Mouse (Mus musculus) c-Kit-negative CD71-positive TER-119-positive erythroid progenitor cells, embryonic 14.5 days (primary cell): ENCODE measurements around the gene Adprhl2.

Source experiments
- DNase-seq: peaks from one replicate; pipeline ENCODE4 v3.0.0-alpha.2; 2013; ENCODE audit warnings: low read depth, low spot score

The Adprhl2 gene

DNA sequence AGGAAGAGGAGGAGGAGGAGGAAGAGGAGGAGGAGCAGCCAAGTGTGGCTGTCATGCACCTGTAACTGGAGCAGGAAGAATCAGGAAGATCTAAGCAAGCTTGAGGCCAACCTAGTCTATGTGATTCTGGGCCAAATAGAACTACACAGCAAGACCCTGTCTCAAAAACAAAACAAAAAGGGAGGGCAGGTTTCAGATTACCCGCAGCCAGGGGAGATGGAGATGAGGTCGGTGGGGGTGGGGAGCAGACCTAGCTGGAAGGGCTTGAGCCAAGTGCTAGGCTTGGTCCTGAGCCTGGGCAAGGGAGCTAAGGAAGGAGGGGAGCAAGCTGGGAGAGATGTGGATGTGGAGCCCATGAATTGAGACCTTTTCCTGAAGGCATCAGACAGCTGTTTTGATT is 14.7 kb downstream of the Adprhl2 start:
- no peak for DNase-seq

DNA sequence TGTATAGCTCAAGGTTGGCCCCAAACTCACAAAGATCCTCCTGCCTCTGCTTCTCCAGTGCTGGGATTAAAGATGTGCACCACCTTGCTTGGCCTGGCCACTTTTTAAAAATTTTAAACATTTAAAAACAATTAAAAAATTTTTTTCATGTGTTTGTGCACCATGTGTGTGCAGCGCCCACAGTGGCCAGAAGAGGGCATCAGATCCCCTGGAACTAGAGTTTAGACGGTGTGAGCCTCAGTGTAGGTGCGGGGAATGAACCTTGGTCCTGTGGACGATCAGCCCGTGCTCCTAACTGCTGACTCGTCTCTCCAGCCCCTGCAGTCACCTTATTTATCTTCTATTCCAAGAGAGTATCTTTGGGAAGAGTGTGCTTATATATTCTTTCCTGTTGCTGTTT is 15.4 kb downstream of the Adprhl2 start:
- no peak for DNase-seq

DNA sequence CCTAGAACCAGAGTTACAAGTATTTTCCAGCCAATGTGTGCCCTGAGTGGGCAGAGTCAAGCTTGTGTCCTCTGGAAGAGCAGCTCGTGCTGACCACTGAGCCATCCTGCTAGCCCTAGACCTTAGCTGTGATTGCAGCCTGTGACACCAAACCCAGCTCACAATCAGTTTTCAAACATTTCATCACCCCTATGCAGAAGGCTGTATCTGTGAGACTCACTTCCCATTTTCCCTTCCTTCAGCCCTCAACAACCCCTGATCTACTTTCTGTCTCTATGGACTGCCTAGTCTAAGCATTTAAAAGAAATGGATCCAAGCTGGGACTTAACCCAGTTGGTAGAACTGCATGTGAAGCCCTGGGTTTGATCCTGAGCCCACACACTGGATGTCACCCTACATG is 16.1 kb downstream of the Adprhl2 start:
- no peak for DNase-seq

DNA sequence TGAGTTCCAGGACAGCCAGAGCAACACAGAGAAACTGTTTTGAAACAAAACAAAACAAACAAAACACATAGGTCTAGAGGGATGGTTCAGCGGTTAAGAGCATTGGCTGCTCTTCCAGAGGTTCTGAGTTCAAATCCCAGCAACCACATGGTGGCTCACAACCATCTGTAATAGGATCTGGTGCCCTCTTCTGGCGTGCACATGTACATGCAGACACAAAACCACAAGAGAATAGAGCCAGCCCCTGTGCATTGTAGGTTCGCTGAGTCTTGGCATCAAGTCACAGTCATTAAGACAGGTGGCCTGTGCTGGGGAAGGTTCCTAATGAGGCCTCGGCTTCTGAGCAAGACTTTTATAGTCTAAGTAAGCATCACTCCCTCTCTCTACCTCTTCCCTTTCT is 17.6 kb downstream of the Adprhl2 start:
- DNase-seq: no peak

DNA sequence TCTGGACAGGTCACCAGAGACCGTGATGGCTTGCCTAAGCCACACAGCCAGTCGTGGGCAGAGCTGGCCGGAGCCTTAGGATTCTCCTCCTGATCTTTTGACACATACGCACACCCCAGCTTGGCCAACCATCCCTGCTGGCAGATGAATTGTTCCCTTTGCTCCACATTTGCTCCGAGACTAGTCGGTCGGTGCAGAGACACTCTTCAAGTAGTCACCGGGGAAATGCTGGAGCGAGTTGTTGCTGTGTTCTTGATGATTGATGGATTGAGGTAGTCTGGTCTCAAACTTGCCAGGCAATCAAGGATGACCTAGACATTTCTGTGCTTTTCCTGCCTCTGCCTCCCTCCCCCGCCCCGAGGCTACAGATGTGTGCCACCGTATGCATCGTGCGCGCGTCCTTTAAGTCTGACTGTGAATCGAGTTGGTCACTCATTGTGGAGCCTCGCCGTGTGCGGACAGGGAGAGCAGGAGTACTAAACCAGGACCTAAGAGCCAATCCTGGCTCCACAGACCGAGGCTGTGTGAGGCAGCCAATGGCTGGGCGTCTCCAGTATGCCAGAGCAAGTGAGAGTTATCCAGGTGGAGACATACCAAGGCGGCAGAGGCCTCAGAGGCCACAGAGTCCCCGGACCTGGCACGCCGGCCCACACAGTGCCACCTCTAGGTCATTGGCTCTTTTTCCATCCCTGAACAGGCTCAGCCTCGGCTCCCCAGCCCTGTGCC is 19.8 kb downstream of the Adprhl2 start:
- no peak for DNase-seq

DNA sequence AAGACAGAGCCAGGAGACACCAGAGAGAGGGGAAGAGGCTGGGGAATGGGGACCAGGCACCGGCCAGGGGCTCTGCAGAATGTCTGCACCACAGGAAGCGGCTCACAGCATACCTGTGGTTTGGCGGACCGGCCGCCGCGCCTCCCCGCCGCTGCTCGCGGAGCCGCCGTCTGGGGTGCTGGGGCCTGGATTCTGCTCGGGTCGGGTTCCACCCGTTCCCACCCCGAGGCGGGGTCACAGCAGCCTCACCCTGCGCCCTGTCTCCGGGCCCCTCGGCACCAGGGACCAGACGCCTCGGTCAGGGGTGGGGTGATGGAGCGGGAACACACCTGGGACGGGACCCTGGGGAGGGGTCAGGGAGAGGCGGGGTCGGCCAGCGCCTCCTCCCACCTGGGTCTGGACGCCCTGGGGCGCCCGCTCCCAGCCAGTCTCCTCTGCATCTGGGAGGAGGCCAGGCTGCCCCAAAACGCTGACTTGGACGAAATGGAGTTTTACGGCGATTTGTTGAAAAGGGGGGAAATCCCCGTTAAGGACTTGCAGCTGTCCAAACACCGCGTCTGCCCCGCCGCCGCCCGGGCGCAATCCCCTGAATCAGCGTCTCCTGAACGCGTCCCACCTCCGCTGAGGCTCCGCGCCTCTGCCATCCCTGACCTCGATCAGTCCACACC is 20.5 kb downstream of the Adprhl2 start:
- no peak for DNase-seq

DNA sequence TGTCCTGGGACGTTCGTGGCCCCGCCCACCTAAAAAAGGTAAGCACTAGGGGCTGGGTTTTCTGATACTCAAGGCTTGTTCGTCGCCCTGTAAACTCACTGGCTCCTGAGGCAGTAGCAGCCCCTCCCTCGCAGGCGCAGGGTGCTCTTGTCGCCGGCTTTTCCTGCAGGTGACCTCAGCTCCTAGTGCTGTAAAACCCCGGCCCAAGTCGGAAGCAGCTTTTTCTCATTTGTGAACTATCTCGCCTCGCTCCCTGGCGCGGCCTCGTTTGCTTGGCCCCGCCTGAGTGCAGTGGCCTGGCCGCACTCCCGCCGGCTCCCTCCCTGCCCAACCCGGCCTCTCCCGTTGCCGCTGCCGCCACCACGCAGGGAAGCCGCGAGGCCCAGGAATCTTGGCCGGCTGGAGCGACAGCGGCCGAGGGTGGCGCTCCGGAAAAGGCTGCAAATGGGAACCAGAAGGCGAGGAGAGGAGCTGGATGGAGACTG is 24.8 kb downstream of the Adprhl2 start:
- no peak for DNase-seq

DNA sequence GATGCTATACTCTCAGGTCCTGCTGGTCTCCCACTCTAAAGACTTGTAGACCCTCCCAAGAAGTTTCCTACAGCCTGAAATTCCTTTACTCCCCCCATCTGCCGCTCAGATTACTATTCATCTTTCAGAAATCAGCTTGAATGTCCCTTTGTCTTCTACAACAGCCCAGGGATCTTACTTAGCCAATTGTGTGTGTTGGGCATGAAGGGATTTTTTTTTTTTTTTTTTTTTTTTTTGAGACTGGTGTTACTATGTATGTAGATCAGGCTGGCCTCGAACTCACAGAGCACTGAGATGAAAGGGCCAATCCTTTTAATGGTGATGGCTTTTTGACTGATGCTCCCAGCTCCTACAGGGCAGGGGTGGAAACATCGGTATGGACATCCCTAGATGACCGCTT is 25.6 kb downstream of the Adprhl2 start:
- DNase-seq: no peak

DNA sequence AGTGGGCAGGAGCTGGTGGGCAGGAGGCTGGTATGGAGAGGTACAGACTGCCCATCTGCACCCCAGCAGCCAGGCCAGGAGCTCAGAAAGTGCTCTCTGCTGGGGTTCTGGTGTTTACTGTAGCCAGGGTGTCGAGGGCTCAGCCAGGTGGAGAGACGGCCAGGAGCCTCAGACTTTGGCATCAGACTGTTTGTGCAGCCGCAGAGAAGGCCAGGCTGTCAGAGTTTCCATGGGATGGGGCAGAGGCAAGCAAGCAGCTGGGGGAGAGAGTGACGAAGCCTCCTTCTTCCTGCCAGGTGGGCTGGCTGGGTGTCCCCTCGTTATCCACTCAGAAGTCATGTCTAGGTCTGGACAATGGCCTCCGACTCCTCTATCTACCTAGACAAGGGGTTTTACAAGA is 26.4 kb downstream of the Adprhl2 start:
- no peak for DNase-seq

DNA sequence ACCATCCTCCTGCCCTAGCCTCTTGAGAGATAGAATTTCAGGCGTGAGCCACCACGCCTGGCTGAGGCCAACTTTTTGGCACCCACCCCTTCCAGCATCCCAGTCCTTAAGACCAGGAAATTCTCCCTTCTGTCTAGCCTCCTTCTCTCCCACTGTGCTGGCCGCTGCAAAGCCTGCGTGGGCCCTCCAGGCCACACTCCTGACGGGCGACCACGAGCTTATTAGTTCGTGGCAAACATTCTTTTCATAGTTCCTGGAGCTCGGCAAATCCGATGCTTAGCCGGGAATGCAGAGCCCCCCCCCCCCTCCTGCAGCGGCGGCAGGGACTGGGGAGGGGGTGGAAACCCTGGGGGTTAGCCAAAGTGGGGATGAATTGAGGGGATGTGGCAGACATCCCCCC is 30.3 kb downstream of the Adprhl2 start:
- DNase-seq: no peak

DNA sequence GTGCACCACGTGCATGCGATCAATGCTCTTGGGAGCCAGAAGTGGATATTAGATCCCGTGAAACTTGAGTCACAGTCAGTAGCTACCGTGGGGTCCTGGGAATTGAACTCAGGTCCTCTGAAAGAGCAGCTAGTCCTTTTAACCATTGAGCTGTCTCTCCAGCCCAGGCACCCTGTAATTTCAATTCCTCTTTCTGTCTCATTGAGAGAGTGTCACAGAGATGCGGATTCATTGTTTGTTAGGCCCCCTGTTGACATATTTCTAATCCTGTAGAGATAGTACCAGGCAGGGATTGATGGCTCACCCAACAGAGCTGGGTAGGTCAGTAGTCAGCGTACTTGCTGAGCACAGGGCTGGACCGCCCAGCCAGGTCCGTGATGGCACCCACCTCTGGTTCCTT is 31.2 kb downstream of the Adprhl2 start:
- no peak for DNase-seq

DNA sequence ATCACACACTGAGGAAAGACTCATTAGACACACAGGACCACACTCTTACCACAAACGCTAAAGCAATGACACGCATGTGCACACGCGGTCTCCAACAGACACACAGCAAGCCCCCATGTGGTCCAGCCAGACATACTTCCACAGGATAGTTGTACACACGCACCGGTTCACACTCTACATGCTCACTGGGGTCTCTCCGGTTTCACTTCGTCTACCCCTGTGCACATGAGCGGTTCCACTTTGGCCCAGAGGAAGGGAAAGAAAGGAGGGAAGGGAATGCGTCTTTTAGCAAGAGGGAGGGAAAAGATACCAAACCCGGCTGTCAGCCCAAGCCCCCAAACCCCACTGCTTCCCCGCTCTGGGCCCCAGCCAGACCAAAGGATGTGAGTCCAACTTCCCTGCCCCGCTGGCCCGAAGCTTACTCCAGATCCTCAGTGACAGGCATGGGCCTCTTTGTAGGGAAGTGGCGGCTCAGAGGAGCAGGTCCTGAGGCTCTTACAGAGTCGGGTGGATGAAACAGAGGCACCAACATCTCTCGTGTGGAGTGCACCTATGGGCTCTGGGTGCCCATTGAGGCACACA is 33.3 kb downstream of the Adprhl2 start:
- no peak for DNase-seq

DNA sequence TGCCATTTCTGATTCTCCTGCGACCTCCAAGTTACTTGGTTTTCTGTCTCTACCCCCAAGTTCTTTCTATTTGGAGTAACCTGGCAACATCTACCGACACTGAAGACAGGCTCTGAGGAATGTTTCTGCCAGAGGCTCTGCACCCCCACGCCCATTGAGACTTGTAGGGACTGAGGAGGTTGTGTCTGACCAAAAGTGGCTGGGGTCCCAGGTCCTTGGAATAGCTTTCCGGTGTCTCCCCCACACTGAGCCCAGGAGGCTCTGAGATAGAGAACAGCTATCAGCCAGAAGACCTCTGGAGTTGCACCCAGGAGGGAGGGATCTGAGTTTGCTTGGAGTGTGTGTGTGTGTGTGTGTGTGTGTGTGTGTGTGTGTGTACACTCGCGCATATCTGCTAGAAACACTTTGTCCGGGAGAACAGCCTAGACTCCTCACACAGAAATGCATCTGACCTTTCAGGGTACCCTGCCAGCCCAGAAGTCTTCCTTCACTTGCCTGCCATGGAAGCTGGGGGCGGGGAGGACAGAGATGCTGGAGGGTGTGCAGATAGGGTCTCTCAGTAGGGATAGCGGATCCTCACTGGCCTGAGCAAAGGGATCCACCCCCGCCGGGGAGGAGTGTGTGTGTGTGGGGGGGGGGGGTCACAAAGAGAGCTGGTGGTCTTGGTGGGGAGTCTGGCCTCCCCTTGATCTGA is 34.1 kb downstream of the Adprhl2 start:
- no peak for DNase-seq

DNA sequence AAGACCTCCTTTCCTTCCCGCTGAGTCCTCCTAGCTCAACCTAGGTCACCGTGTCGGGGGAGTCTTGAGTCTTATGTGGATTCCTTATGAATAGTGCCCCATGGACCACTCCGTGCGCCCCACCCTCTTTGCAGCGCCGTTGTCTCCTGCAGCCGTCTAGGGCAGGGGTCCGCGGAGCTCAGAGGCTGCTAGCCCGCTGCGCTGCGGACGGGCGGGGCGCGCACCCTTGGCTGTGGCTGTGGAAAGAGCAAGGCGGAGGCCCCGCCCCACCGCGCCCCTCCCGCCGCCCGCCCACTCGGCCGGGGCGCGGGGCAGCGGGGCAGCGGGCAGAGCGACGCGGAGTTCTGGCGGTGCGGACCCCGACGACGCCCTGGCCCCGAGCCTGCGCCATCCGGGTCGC is 35.0 kb downstream of the Adprhl2 start, which contains the start of gene Col8a2:
TSS of gene Col8a2 (plus strand) at position 302 of the 400 bp plus-strand sequence.
- no peak for DNase-seq

DNA sequence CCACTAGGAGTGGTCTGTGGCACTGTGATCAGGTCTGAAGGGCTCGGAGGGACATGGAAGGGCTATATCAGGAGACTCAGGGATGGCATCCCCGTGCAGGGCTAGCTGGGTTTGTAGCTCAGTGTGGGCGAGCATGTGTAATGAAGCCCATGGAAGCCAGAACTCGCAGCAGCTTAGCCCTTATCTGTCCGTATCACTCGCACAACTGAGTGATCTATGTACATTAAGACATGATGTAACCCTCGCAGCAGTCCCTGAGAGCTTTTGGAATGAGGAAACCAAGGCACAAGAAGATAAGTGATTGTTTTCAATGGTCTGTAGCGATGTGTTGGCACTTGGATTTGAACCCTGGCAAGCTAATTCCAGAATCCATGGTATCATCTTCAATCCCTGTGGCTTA is 37.9 kb downstream of the Adprhl2 start:
- no peak for DNase-seq

DNA sequence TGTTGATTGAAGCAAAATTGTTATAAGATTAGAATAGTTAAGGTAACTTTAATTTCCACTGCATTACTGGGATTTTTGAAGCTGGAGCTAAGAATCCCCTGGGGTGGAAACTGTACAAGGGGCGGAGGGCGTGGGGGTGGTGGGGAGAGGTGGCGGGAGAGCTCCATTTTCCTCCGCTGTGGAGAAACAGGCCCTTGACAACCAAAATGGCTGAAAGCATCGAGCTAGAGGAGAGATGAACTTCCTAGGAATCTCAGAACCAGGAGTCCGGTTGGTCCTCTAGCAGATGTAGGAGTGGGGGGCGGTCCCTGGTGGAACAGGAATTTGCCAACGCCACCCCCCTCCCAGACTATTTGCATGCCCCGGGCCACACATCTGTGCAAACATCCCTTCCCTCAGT is 39.8 kb downstream of the Adprhl2 start:
- DNase-seq: no peak

DNA sequence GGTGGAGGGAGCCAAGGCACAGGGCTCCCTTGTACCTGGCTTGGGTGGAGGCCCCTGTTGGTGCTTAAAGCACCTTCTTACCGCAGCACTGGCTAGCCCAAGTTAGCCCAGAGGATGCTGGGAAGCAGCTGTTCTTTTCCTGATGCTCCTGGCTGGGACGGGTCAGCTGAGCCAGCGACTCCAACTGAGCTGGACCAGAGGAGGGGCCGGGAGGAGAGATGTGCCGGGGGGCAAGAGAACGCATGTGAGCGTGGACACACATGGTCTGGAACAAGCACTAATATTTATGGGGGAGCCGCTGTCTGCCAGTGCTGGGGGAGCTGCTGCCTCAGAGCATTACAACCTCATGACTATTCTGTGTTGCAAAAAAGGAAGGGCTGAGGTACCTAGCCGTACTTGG is 42.5 kb downstream of the Adprhl2 start:
- DNase-seq: no peak

DNA sequence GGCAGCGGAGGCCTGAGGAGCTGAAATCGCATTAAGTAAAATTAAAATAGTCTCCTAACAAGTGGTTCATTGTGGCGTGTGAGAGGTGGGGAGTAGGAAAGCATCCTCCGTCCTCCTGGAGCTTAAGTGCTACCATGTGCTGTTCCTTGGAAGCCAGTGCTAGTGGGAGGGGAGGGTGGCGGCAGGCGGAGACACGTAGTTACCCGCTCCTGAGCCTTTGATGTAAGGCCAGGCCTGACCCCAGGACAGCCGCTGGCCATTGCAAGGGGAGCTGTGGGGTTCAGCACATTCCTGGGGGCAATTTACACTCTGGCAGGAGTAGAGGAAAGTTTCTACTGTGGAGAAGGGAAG is 43.0 kb downstream of the Adprhl2 start:
- no peak for DNase-seq

DNA sequence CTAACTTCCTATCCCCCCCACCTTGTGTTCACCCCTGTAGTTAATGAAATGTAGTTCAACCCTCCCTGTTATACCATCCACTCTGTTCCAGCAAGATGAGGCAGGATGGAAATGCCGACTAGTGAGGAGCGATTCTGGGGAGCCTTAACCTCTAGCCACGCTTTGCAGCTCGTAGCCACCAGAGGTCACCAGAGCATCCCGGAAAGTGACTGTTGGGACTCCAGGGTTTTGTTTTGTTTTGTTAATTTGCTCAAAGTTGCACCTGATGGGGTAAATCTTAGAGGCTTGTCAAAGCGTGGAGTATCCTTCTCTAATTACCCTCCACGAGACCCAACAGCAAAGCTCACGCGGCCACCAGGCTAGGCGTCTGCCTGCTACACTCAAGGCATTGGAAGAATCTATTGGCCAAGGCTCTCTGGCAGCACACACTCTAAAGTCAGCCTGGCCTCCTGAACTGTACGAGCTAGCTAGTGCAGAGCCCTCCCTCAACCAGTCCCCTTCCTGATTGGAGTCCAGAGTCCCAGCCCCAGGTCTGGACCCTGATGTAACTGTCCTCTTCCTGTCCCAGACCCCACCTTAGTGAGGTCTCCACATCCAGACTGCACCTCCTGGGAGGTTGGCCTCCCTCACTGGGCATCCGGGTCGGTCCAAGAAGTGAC is 43.5 kb downstream of the Adprhl2 start:
- no peak for DNase-seq

DNA sequence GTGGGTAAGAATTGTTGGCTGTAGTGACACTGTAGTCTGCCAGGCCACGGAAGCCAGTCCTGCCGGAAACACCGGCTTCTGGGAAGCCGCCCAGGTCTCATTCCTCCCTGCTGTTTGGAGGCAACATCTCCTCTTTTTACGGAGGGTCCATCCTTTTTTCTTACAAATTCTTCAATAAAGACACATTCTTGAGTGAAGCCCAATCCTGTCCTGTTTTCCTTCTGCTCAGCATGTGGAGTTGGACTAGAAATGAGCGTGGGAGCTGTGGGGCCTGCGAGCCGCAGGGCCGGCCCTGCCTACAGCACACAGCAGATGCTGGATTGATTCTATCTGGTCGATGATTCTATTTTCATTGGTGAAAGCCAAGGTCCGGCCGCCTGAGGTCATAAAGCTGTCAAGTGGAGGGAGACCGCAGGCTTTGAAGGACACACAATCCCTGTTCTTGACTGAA is 45.8 kb downstream of the Adprhl2 start:
- no peak for DNase-seq

DNA sequence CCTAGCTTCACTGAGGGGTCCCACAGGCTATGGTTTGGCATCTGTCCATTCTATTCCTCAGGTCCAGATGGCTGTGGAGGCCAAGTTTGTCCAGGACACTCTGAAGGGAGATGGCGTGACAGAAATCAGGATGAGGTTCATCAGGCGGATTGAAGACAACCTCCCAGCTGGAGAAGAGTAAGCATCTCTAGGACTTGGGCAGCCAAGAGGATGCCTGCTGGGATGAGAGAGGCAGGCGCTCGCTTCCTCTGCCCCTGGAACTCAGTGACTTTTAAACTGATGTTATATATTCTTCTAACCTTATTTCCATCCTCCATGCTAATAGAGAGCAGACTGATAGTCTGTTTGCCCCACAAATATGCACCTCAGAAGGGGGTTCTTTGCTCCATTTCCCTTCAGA is 46.4 kb downstream of the Adprhl2 start:
- DNase-seq: no peak

DNA sequence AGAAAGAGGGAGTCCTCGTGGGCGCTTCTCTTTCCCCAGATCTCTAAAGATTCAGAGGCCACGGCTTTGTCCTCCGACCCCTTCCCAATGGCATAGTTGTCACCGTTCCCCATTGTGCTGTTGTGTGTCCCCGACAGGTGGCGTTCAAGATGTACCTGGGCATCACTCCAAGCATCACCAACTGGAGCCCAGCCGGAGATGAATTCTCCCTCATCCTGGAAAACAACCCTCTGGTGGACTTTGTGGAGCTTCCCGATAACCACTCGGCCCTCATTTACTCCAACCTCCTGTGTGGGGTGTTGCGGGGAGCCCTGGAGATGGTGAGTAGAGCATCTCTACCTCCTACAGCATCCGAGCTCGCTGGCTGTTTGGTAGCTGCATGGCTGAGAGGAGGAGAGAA is 47.8 kb downstream of the Adprhl2 start:
- no peak for DNase-seq
